Mouse (Mus musculus) adrenal gland, postnatal 14 days (tissue): ENCODE data around the gene Cym. TPM values are rescaled to one million over a fixed set of nuclear protein-coding genes. Genes with fewer than 3 reads are reported as not detected.

Source experiments
- DNase-seq: peaks from one replicate; pipeline ENCODE4 v3.0.0; 2021; ENCODE audit warnings: mixed read lengths
- long read RNA-seq, 2 experiments: library from polyadenylated mRNA; stranded (forward); transcript quantifications; one replicate each; pipeline ENCODE4 v2.0.0; 2021
- total RNA-seq: library from RNA; stranded (reverse); gene quantifications from 2 replicates; pipeline ENCODE4 v1.2.3, GENCODE M21; 2021

Cym gene
- total RNA-seq = not detected in 2 replicates
- long read RNA-seq, experiment 1 = 0 reads
- long read RNA-seq, experiment 2 = 0 reads

DNA sequence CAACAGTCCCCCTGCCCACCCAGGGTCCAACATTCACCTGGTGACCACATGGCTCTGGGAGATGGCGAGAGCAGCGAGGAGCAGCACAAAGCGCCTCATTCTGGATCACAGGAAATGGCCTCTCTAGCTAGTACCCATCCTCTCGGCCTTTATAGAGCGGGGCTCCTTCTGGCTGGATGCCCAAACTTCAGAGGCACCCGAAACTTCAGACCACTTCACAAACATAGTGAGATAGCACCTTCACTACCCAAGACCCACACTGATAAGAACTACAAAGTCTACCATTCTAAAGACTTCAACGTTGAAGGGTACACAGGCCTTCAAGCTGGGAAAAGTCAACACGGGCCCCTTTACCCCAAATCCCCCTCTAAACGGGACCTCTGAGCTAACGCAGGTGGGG lies at the start of gene Cym:
Cym (minus strand) TSS at position 125 of the 400 bp plus-strand sequence.
- DNase-seq = no peak

DNA sequence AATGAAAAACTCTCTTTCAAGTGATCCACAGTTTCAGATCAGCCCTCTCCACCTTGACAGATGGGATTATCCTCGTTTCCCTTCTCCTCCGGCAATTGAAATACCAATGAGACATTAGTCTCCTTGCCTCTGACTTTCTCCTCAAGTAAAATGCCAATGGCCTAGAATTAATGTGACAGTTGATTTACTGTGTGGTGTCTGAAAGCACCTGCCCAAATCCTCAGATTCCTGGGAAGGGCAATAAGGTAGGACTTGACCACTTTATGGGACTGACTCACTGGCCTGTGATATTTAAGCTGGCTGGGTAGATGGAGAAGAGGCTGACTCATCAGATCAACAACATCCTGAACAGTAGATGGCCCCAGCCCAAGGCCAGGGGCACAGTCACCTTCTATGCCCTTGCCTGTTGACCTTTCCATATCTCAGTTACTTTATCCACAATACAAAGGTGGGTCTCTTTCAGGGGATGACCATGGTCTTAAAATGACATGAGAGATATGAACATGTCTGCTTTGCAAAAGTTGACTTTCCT lies 45.3 kb upstream of the Cym start:
- peak; percentile 42 for DNase-seq

DNA sequence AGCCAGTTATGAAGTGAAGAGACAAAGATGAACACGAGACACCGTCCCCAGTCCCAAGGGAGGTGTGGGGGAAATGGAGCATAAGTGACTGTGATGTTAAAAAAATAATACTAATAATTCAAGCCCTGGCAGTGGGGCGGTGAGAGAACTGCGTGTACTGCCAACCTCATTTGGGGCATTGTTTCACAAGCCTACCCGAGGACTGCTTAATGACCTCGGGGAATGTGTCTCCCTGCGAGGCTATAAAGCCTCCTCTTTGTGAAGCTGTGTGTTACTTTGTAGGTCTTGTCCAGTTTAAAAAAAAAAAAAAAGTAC lies 40.3 kb upstream of the Cym start:
- peak; percentile 77 for DNase-seq

DNA sequence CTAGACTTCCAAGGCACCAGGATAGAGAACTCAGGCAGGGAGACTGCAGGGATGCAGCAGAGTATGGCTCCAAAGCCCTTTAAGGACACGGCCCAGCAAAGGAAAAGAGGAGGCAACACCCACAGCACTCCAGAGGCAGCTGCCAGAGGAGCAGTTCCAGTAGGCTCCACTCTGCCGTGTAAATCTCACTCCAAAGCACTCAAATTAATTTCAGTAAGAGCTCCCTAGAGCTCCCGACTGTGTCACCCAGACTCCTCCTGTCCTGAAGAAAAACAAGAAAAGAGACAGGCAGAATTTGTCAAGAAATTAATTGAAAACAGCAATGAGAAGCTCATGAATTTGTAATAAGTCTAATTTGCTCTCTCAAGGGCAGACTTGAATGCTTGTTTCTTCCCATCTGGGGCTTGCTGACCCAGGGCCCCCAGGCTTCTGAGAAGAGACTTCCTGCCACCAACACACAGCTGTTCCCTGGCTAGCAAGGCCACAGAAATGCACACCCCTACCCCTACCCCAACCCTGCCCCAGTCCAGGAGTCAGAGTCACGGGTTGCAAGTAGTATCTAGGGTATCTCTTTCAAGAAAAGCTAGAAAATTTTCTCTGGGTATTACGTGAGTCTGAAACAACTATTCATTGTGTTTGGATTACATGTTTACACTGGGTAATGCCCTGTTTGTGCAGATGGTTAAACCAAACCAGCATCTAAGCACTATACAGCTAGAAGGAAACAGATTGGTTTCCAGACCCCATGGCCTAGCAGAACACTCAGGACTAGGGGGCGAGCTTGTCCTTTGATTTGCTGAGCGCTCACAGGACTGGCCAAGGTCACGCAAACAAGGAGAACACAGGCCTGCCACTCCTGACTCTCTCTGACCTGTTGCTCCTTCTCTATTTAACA lies 39.7 kb upstream of the Cym start:
- DNase-seq = peak; percentile 34

DNA sequence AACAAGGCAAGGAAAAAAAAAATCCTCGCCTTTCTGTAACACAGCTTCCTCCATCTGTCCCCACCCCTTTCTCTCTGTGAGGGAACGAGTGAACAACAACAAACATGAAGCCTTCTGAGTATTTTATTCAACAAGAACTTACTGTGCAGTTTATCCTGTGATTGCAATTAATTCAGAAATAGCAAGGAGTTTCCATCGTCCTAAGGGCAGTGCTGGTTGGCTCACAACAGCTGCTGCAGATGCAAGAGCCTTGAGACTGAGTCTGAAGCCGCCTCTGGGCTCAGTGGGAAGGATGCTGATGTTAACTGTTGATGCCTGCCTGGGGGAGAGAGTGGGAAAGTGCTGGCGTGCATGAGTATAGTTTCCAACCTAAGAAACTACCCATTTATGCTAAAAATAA lies 36.4 kb upstream of the Cym start:
- no peak for DNase-seq

DNA sequence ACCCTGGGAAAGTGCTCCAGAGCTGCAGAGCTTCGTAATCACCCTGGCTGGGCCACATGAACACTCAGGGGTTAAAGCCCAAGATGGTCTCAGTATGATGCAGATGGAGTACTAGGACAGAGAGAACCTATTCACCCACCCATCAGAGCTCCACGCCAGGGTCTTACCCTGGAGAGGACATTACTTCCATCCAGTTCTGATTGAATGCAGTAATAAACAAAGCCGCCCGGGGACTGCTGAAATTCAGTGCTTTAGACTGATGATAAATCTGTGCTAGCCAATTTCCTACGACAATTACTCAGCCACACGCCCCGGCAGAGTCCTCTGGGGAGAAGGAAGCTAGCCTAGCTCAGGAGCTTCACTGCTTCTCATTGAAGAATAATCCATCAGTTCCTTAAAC lies 35.2 kb upstream of the Cym start:
- no peak for DNase-seq

DNA sequence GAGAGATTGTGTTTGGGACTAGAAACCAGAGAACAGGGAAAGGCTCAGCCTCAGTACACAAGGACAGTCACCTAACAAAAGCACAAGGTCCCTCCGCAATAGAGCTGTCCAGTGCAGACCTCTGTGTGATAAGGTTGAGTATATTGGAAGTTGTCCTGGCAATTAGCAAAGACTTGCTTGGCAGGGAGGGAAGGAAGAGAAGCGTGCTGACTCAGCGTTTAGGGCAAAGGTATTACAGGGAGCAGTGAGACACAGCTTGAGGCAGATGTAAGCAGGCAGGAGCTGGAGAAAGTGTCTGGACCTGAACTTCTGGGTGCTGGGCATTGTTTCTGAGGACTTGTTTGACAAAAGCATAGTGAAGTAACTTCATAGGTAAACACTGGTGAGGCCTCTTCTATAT lies 34.5 kb upstream of the Cym start:
- peak; percentile 40 for DNase-seq

DNA sequence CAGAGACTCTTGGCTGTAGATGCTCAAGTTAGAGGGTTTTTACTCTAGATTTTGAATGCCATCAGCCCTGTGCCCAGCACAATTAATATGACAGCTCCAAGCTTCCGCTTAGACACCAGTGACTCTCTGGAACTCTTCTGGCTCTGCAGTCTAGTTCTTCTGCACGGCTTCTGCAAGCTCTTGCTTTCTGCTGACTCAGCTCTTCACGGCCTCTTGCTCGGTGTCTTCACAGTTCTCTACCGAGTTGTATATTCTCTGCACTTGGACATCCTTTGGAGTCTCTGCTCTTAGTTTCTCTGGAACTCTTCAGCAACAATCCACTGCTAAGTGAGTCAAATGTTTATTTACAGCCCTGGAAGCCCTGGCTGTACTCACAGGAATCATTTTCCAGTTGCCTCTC lies 32.4 kb upstream of the Cym start:
- DNase-seq = no peak

DNA sequence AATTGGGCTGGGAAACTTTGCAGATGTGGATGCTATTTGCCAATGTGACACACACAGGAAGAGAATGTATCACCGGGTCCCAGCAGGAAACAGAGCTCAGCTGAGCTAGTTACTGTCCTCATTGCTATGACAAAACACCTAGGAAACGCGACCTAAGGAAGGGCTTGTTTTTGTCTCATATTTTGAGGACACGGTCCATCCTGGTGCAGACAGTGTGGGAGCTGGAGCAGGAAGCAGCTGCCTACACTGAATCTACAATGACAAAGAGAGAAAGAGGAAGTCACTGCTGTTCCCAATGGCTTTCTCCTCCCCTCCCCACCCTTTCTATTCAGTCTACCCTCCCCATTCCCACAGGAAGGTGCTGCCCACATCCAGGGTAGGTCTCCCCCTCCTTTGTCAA lies 30.5 kb upstream of the Cym start:
- DNase-seq = no peak

DNA sequence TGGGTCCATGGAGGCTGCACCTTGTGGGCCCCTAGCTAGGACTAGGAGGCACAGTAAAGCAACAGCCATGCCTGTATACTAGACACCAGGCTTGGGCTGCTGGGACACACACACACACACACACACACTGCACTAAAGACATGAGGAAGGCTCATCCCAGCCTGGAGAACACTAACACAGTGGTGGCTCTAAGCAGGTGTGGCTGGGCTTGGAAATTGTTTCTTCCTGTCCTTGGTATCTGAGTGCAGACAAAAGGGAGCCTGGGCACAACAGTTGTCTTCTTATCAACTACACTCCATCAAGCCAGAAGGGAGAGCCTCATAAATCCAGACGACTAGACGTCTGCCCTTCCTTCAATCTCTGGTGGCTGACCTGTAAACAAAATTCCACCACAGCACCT lies 28.8 kb upstream of the Cym start:
- no peak for DNase-seq

DNA sequence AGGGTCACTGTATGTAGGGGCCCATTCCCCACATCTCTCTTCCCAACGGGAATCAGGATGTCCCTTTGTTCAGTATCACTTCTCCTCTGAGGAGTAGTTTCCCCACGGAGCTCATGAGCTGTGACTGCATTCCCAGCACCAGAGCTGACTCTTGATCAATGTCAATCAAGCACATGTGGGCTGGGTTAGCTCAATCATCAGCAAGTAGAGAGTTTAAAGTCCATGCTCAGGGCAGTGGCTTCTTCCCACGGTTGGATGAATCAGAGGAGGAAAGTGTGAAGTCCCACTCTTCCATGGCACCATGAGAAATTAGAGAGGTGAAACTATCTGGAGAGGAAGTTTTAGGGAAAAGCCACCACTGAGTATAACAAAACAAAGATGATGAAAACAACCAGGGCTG lies 27.5 kb upstream of the Cym start:
- no peak for DNase-seq

DNA sequence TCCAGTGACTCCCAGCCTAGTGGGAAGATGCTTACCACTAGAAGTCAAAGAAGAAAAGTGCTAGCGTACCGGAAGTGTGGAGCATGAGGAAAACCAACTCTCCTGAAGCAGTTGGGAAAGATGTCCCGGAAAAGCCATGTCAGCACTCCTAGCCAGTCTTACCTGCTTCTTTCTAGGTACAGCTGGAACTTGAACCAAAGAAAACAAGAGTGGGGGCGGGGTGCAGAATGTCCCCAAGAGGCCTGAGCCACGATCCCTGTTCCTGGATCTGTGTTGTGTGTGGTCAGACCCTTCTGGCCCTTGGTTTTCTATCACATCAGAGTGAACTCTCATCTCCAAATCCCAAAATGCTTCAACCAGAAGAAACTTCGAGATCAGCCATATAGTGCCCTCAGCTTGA lies 25.3 kb upstream of the Cym start:
- DNase-seq = no peak

DNA sequence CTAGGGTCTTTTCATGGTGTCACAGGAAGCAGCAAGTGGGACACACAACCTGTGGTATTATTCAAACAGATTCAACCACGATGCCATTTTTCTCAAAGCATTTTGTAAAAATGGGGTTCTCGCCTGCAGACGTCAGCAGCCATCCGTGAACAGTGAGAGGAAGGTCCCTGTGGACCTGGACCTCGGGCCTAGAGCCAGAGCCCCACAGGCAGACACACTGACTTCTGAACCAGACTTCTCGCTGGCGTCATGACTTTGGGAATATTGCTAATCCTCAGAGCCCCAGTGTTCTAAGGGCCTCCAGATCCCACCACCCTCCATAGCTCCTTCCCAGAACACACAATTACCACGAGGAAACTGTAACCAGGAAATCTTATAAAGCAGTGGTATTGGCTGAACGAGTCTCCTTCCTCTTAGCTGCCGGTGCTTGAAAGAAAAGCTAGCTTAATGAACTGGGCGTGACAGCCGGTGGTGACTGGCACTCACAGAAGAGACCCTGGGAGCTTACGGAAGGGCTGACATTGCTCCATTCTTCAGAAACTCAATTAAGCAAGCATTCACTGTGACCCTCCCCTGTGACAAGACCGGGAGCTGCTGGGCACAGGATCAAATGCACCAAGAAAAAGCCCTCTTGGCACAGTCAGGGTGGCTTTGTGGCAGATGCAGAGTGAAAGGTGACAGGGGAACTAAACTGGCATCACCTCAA lies 20.0 kb upstream of the Cym start:
- DNase-seq = peak; percentile 38

DNA sequence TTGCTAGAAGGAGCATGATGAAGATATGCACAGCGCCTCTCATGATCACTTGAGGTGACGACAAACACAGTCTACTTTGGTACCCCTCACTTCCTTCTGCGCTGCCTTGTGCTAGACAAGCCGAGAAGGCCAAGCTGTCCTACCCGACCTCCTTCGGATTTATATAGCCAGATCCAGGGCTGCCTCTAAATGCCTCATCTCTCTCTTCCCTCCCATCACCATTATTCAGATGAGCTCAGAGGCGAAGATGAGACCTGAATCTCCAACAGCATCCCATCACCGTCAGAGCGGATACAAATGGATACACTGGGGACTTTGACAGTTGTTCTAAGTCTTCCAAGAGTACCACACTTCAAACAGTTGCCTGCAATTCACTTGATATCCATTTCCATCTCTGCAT lies 18.1 kb upstream of the Cym start, which contains the start of gene Prok1:
Prok1 (minus strand) TSS at position 101 of the 400 bp plus-strand sequence.
- no peak for DNase-seq

DNA sequence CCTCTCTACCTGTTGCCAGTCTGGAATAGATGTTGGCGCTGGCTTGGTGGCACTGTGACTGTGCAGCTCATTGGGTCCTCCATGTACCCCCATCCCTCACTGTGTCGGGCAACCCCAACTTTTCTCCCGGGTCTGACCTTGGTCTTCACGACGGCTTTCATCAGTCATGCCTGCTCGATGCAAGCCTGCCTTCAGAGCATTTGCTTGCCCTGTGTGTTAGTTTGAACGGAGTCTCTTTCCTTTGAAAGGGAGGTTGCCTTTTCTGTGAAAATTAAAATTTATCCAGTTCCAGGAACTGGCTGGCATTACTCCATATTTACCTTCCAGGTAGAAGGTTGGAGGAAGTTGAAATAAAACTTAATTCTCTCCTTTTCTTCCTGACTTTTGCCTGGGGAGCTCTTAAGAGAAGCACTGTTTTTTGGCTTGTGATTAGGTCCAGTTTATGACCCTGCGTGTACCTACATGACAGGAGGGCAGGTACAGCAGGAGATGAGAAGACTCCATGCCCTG lies 17.0 kb upstream of the Cym start:
- DNase-seq = no peak

DNA sequence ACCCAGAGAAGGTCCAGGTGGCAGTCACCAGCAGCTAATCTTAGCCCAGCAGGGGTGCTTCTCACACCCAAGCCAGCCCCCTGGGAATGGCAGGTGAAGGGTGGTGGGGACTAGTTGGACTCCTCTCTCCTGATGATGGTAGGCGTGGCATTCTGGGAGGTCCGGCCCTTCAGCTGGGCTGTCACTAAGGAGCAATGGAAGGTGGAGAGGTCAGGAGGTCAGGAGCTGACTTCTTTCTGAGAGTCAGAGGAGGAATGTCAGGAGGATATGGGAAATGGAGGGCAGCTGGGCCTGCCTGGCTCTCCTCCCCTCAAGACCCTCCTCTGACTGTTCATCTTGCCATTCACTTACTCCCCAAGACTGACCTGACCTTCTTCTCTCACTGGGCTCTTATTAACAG lies 16.5 kb upstream of the Cym start:
- DNase-seq = no peak

DNA sequence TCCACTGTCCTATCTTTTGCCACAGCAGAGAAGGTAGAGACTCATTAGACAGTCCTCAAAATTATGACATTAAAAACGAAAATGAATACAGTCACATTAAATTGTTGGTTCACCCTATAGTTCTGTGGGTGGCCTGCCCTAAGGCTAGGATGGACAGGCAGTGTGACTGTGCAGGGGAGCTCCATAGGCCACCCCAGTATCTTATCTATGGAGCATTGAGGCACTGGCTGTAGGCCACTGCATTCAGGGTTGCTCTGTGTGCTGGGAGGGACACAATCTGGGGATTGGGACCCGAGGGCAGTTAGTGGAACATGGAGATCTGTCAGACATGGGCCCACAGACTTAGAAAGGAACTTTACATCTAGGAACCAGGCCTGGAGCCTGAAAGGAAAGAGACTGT lies 12.4 kb upstream of the Cym start:
- no peak for DNase-seq

DNA sequence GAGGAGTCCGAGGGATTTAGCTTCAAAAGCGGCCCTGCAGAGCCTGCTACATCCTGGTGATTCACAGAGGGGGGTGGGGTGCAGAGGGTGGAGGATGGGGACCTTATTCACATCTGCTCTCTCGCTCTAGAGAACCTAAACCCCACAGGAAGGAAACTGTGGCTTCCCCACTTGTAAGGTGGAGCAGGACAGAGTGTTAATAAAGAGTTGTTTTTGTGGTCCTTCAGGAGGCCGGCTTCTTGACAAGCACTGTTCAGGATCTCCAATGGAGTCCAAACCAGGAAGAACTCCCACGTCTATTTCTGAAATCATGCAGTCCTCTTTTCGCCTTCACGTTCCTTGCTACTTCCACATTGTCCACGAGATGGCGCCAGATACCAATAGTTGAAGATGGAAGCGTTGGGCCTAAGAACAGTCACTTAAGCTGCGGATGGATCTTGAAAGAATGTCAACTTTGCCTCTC lies 11.8 kb upstream of the Cym start:
- peak; percentile 89 for DNase-seq

DNA sequence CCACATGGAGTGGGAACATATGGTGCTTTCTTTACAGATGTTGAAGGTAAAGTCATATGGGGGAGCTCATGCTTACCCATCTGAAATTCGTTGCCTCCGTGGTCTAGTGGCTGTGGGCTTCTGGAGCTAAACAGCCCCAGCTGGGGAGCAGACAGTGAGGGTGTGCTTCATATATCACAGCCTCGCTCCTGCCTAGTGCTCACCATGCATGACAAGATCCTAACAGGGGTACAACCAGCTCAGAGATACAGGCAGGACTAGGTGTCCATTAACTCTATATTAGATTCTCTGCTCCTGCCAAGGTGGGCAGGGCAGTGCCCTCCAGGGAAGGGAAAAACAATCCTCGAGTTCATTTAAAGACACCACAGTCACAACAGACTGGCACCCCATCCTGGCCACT lies 9.7 kb upstream of the Cym start:
- DNase-seq = no peak

DNA sequence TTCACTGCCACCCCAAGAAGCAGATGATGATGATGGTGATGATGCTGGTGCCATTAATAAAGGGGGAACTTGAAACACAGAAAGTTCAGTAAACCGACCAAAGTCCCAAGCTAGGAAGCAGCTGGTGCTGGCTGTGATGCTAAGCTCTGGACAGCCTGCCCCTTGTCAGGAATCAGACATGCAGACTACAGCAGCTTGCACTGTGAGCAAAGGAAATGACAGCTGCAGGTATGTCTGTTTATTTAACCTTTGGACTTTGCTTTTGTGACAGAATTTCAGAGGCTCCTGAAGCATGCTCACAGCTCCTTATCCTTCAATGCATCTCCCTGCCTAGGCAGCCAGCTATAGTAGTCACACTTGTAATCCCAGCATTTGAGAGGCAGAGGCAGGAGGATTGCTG lies 9.0 kb upstream of the Cym start, which contains the start of gene A630076J17Rik:
A630076J17Rik (plus strand) TSS at position 88 of the 400 bp plus-strand sequence.
- no peak for DNase-seq

DNA sequence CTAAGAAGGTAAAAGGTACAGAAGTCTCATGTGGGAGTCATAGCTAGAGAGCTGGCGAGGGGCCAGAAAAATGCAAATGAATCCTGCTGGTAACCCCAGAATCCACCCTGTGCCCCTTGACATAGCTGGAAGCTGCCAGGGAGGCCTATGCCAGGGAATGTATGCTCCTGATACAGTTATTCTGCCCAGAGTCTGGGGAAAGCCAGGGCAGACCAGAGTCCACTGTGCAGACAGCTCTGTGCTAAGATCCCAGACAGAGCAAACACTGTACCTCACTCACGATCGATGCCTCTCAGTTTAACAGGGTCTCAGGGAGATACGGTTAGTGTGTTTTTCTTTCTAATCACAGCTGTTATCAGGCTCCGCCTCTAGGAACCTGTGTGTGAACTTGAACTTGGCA lies 8.3 kb upstream of the Cym start:
- no peak for DNase-seq

DNA sequence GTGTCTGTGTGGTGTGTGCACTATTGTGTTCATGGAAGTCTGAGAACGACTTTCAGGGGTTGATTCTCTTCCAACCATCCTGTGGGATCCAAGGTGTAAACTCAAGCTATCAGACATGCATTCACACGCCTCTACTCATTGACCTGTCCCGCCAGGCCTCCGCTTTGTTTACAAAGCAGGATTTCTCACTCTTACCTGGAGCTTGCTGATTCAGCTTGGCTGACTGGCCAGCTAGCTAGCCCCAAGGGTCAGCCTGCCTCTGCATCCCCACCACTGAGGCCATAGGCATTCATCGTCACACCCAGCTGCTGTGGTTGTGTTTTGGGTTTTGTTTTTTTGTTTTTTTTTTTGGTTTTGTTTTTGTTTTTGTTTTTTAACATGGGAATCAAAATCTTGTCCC lies 7.7 kb upstream of the Cym start:
- DNase-seq = no peak

DNA sequence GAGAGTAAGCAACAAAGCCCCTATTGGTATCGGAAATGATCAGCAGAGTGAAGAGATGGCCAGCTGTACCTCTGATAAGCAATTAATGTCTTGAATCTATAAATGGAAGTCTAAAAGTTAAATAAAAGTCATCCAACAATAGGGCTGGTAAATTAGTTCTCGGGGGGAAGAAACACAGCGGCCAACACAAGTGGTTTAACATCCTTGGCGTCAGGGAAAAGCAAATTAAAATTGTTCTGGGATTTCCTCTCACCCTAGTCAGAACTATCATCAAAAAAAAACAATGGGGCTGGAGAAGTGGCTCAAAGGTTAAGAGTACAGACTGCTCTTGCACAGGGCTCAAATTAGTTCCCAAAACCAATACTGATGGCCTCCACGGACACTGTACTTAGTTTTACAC lies 4.3 kb upstream of the Cym start:
- DNase-seq = no peak
